Mouse (Mus musculus) MN1 (cell line): ENCODE data around the gene Lypd6b.

ENCODE experiments used
- DNase-seq: peaks from one replicate; pipeline ENCODE4 v3.0.0-alpha.2; 2016; ENCODE audit warnings: low spot score

The Lypd6b gene

DNA sequence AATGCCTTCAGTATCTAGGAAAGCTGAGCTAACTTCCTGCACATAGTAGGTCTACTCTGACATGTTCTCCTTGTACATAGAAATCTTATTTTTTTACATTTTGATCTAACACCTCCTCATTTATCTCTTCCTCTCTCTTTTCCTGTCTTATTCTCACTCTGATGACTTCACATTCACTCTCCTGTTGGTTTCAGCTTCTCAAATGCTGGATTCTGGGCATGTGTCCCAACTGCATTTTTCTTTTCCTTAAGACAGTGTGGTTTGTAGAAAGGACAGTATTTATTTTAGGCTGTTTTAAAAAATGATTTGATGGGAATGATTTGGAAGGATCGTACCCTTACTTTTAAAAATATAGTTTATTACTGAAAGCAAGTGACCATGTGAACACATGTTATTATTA is 34.8 kb downstream of the Lypd6b start:
- DNase-seq = no peak

DNA sequence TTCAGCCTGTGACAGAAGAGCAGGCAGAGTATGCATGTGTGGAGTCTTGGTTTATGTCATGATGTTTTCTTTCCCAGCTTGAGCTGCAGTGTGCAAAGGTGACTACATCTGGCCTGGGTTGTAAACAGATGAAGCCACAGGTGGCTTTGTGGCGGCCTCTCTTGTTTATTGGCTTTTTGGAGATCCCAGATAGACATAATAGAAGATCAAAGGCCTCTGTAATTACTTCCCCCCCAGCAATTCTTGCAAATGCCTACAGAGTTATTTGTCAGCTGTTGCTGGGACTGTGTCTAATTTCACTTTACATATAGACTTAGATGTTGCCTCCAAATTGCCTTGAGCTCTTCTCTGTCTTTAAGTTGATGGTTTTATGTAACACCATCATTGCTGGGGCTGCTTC is 38.1 kb downstream of the Lypd6b start:
- no peak for DNase-seq

DNA sequence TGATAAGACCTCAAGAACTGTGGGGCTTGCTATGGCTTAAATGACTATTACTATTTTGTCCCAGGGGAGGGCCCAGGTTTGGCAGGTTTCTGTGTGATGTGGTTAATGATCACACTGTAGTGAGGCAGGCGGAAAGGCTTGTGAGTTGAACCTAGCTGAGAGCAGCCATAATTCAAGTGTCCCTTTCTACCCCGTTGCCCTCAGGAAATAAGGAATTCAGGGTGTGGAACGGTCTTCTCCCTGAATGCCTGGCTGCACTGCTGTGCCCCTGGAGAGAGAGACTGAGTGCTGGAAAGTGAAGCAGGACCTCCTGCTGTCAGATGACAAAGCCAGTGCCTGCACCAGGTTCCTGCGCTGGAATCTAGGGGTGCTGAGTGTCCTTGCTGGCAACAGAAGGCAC is 40.3 kb downstream of the Lypd6b start:
- DNase-seq = no peak

DNA sequence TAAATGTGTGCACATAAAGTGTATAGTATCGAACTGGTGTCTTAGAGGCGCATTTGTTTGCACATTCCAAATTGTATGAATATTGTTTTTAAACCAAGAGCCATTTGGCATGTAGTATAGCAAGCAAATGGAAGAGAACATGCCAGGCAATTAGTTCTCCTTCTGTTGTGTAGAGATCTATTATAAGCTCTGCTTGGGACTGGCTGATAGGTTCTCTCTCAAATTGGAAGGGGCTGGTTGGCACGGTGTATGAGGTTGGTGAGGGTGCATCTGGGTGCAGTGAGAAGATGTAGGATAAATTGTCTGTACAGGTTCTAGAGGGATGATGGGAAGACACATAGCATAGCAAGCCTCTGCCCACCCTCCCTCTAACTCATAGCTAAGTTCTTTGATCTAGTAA is 42.9 kb downstream of the Lypd6b start:
- no peak for DNase-seq

DNA sequence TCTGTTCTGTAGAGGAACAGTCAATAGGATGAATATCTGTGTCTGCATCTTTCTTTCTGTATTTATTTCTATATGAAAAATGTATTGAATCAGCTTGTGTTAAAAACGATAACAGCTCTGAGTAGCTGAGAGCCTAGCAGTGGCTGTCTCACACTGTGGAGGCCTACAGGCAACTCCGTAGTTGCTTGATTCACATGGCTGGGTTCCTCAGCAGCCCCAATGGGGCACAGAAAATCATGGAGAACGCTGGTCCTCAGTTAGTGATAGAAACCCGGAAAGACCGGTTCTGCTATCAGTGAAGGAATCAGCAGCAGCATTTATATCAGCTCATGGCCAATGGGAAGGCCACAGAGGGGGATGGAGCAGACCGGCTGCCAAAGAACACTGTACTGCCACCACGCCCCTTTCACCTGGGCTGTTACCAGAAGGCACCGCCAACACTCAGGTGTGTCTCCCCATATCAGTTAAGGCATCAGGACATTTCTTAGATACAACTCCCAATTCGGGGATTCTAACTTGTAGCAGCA is 44.9 kb downstream of the Lypd6b start:
- DNase-seq = no peak

DNA sequence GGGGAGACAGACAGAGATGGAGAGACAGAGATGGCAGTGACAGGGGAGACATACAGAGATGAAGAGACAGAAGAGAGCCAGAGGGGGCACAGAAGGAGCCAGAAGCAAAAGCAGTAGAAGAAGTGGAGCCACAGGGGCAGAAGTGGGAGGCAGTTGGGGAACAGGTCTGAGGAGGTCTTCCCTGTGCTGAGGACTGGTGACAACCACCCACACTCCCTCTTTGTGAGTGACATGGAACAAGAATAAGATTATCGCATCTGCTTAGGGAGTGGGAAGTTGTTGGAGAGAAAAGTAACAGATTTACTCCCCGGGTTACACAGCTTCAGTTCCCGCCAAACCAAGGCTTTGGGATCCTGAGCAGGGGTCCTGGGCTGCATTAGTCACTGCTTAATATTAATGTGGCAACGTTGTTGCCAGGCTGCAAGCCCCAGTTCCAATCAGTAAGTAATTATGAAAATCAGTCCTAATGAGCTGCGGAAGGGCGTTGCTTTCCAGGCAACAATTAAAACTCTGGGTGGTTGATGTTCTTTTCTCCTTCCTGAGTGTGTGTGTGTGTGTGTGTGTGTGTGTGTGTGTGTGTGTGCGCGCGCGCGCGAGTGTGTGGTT is 50.1 kb downstream of the Lypd6b start:
- no peak for DNase-seq

DNA sequence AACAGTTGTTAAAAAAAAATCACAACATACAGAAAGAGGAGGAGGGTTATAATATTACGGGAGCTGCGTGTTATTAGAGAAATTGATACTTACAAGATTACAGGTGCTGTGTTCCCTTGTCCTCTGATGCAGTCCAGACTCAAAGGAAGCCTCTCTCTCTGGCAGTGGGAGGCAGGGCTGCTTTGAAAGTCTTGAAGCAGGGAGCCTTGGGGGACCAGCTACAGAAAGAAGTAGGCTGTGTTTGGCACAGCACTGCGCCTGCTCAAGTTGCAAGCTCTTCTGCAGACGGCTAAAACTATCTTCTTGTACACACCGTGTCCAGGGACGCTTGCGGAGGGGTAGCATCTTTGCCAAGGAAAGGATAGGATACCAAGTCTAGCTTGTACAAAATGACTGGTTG is 51.1 kb downstream of the Lypd6b start:
- no peak for DNase-seq

DNA sequence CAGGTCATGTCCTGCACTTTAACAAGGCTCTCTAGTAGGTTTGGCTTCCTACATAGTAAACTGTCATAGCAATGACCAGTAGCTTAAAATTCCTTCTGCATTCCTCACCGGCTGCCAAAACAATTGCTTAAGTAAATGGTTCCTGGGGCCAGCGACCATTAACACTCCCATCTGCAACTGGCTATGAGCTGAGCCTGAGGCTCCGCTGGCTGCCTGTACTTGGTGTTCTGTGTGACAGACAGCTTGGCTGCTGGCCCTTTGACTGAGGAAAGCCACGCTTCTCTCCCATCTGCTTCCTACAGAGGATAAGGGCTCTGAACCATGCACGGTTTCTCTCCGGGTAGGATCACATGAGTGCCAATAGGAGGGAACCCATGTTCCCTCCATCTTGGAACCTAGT is 53.1 kb downstream of the Lypd6b start:
- DNase-seq = no peak

DNA sequence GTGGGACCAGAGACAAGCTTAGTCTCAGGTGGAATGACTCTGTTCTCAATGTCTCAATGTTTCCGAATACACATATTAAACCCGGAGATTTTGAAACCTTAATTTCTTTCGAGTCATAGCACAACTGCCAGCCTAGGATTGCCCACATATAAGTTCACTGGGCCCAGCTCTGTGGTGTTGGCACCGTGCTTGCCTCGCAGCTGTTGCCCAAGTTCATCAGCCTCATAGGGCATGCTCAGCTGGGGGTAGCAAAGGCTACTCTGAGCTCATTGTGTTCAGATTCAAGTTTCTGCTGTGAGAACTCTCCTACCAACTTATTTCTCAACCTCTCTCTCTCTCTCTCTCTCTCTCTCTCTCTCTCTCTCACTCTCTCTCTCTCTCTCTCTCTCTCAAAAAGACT is 53.6 kb downstream of the Lypd6b start:
- DNase-seq = no peak

DNA sequence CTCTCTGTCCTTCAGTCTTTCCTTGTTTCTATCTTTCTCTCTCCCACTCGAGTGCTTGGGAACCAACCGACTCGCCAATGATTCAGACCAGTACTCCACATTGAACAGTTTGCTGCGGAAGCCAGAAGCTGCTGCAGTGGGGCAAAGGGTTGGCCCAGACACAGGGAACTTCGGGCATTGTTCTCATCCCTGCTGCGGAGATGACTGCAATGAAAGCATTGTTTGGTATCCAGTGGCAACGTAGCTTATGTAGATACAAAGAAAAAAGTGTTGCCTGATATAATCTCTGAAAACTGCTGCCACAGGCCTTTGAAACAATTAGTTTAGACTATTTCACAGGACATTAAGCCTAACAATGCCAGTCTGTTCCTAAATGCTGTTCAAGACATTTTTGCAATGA is 57.6 kb downstream of the Lypd6b start:
- no peak for DNase-seq

DNA sequence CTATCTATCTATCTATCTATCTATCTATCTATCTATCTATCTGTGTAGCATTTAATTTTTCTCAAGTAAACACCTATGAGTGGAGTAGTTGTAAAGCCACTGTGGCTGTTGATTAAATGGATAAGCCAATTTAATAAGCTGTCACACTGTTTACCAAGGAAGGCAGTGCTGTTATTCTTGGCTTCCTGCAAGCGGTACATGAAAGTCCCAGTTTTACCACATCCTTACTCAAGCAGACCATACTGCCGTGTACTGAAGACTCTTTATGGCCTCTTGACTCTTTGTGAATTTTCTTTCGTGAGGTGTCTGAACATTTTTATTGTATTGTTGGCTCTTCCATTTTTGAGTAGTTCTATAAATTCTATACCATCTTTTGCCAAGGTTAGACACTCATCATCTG is 58.6 kb downstream of the Lypd6b start:
- no peak for DNase-seq

DNA sequence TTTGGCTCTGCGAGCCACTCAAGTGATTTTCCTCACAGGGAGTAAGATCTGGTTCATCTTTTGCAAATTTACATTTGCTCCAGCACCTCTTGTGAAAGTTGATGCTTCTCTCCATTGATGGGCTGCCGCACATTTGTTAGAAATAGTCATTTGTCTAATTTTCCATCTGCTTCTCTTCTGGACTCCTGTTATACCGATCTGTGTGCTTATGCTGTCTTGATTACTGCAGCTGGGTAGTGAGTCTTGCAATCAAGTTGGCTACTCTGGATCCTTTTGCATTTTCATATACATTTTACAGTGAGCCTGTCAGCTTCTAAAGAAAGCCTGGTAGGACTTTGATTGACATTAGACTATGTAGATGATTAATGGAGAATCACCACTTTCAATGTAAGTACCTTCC is 59.4 kb downstream of the Lypd6b start:
- no peak for DNase-seq

DNA sequence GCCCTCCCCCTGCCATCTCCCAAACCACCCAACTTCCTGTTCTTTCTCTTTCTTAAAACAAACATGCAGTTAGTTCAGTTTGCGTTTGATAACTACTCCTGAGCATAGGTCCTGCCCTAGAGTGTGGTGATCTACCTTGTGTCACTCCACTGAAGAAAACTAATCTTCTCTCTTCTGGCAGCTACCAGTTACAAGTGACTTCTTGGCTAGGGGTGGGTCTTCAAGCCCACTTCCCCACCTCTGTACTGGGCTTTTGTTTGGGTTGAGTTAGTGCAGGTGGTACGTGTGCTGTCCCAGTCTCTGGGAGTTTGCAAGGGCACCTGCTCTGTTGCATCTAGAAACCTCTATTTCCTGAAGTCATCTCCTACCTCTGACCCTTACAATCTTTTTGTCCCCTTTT is 60.3 kb downstream of the Lypd6b start:
- no peak for DNase-seq

DNA sequence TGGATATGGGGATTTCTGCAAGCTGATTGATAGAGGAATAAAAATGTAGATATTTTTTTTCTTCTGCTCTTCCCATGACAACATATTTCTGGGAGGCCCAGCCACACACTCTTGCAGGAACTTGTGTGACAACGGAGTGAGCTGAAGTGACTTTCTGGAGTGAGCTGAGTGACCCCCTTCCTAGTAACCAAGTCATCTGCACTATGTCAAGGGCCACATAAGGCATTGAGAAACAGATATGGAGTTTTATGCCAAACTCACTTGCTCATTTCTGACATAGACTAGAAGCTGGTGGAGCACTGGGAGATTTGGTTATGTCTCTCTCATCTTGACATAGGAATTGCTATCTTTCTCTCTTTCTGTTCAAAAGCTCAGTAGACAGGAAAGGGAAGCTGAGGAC is 62.3 kb downstream of the Lypd6b start:
- no peak for DNase-seq

DNA sequence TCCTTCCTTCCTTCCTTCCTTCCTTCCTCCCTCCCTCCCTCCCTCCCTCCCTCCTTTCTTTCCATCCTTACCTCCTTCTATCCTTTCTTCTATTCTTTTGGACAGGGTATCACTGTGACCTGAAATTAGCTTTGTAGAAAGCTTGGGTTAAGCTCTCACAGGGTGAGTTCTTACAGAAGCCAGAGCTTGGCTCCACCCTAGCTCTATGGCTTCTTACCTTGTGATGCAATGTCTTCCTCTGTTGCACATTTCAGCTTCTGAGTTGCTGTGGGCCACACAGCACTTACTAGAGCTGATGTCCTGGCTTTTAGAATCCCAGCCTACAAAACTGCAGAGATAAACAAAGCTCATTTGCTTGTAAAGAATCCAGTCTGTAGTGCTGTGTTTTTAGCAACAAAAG is 64.5 kb downstream of the Lypd6b start:
- DNase-seq = no peak

DNA sequence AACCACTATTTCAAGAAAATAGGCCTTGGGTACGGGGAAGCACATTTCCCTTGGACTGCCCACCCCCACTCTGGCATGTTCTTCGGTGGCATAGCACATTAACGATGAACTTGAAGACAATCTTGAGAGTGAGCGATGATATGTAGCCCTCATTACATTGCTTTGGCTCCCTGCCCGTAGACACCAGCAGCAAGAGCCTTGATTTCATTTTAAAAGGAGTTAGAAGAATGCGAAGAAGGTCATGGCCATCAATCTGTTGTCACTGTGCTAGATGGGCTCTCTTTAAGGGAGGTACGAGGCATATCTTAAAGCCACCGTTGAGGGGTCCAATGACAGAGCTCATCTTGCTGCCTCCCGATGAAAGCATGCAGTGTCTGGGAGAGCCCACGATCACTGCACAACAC is 68.7 kb downstream of the Lypd6b start:
- no peak for DNase-seq

DNA sequence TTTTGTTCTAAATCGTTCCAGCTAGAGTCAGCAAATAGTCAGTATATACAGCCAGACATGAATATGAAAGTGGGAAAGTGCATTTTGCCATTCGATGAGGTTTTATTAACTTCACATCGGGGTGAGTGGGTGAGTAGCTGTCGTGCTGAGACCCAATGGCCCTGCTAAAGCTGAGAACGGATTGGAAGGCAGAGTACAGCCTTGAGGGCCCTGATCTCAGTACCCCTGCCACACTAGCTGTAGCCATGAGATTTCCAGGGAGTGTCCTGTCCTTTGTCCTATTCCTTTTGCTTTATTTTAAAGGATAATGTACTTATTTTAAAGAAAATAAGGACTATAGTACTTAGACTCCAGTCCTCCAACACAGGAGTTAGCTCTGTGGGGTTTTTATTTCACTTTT is 69.1 kb downstream of the Lypd6b start:
- no peak for DNase-seq

DNA sequence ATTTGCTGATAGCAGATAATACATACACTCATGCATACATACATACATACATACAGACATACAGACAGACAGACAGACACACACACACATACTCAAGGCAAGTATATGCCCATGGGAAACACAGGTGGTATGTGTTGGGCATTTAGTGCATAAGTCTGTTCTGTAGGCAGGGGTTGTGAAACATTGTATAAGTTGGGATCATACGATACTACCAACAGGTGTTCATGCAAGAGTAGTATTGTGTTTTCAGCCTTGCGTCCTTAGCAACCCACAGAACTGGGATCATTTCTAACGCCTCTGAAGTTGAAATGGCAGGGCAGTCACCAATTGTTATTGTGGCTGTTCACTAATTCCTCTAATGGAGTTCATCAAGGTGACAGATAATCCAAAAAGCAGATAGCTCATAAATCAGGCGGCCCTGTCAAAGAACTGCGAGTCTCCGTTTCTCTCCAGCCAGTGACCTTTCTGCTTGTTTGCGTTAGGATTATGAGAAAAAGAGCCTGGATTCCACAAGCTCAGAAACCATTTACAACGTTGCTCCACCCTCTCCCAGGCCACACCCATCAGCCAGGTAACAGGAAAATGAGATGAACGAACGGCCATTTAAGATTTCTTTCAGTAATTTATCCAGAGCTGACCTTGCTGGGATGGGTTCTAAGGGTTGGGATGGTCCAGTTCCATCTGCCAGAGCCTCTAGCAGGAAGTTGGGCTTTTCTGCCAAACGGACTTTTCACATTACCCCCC is 72.9 kb downstream of the Lypd6b start:
- DNase-seq = no peak

DNA sequence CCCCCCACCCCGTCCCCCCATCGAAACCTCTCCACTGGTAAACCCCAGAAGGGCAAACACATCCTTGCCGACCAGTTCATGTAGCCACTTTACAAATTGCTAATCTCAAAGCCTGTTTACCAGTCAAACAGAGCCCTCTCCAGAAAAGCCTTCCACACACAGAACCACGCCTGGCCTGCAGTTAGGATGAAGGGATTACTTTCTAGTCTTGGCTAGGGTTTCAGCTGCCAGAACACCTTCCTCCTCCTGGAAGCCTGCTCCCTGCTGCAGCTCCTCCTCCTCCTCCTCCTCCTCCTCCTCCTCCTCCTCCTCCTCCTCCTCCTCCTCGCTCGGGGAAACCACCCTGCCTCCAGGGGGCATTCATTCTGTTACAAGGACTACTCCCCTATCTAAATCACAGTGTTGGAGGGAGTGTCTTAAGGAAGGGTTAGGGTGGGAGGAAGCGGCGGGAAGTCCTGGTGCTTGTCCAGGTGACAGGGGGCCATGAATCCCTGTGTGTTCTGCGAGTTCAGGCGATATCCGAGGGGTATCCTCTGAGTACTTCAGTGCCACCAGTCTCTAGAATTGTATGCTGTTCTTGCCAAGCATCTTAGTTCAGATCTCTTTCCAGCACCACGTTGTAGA is 73.6 kb downstream of the Lypd6b start:
- no peak for DNase-seq

DNA sequence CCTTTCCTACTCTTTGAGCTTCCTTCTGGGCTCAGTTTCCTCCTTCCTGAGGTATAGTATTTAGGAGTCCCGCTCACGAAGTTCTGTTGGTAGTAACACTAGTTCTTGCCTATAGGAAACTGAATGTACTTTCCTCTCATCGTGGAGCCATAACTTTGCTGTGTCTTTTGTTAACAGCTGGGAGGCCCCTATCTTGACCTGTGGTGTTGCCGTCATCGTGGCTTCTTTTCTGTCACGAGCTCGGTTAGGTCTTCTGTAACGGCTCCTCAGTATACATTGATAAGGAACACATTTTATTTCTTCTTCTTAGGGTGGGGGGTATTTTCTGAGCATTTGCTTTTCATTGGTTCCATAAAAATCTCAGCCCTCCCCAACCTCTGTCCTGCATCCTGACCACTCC is 74.2 kb downstream of the Lypd6b start:
- no peak for DNase-seq

DNA sequence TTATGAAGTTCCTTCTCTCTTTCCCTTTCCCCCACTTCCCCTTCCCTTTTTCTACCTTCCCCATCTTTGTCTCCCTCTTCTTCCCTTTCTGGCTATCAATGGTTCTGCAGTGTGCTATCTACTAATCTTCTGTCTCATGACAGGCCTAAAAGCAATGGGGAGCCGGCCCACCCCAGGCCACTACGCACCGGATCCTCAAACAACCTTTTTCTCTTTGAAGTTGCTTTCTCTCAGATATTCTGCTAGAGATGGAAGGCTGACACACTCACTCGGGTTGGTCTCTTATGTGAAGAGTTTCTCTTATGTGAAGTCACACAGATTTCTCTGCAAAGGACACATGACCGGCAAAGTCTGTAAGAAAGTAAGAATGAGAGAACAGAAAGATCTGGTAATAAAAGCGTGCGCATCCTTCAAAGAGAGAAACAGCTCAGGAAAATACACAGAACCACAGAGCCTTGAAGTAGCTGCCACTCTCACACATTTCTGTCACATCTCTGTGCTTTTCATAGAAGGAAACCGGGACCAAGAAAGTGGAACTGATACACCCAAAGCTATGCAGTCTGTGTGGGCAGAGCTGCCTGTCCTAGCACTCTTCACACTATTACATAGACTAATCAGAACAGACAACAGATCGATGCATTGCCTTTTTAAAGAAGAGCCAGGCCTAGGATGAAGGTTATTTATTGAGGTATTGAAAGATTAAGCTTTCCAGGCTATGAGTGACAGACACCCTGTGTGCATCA is 80.8 kb downstream of the Lypd6b start:
- no peak for DNase-seq

DNA sequence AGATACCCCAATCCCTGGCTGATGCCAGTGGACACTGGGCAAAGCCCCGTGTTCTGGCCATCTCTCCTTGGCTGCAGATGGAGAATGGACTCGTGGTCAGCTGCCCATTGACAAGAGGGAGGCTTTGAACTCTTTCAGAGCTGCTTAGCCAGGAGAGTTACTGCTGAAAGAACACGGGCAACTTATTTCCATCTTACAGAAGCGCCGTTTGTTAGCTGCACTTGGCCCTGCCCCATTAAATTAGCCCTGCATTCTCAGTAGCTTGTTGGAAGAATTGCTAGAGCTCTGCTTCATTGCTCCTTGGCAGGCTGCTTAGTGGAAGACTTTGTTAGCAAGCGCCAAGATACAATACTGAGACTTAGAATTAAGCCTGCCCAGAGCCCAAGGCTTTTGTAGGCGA is 81.6 kb downstream of the Lypd6b start:
- no peak for DNase-seq
